Mouse (Mus musculus) bone marrow, adult 2 months (tissue): ENCODE measurements around the gene Plekha5.

Source experiments
- CTCF ChIP-seq: fragments of 200-500 bp; IDR thresholded peaks from 2 replicates; pipeline ENCODE4 v1.5.1; 2011; ENCODE audit warnings: low read length, control low read depth; ENCODE audit not compliant: control insufficient read depth, insufficient read depth
- POLR2A ChIP-seq: fragments of 200-500 bp; IDR thresholded peaks from 2 replicates; pipeline ENCODE4 v1.6.1; 2011; ENCODE audit warnings: low read depth, mild to moderate bottlenecking, control low read depth, low read length, borderline replicate concordance; ENCODE audit not compliant: control insufficient read depth

DNA sequence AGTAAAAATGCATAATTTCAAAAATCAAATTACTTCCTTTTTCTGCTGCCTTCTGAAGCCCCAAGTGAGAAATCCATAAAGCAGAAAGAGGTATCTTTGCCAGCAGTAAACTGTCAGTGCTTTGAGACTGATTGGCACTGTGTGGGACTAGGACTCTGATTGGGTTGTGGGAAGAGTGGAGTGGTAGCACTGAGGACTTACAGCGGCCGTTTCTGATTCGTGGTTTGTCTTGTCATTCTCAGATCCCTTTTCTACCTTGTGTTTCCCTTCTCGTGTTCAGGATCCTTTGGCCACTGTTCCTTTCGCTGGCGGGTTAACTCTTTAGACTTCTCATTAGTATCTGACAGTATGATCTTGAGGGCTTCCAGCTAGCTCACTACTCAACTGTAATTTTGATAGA is 61.8 kb downstream of the Plekha5 start:
- TF ChIP-seq CTCF (no peak), POLR2A (no peak)
